Mouse (Mus musculus) ES-Bruce4 (cell line): ENCODE results near the gene Gm35549.

ENCODE experiments used
- CTCF ChIP-seq: IDR thresholded peaks from one replicate; pipeline ENCODE4 v1.8.1; 2011; ENCODE audit warnings: low read depth, low read length
- POLR2A ChIP-seq: IDR thresholded peaks from one replicate; pipeline ENCODE4 v1.8.1; 2011; ENCODE audit warnings: low read length; ENCODE audit not compliant: insufficient read depth

DNA sequence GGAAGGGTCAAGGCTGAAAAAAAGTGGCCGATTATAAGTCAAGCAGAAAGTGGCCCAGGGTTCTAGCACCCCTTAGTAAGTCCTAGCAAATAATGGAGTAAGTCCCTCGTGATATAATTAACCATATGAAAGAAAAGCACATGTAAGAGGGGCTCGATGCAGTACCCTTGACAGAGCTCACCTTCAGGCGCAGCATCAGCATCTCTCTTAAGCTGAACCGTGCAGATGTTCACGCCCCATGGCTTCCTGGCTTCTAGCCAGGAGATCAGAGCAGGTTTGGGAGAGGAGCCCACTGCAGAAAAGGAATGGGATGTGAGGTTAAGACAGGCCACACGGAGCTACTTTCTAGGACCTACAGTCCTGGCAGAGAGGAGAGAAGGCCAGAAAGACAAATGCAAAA lies 10.7 kb upstream of the Gm35549 start:
- TF ChIP-seq CTCF = no peak
- no peak for TF ChIP-seq POLR2A
